Mouse (Mus musculus): Measurements from ENCODE around the gene Abcc4.

DNA sequence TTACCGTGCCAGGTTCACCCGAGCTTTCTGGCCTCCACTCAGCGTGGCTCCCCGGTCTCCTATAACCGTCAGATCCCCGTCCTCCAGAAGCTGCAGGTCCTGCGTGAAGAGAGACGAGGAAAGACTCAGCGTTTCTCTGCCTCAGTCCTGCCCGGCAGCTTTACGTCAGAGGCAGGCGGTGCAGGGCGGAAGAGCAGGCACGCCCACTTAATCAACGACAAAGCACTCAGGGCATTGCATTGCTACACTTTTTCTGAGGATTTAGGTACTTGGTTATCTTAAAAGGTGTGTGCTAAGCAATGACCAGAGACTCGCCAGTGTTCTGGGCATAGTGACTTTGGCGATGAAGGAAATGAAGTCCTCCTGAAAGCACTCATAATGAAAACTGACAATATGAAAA is 94.3 kb downstream of the Abcc4 start:
- no peak for TF ChIP-seq CTCF (IDR thresholded peaks at IDR 0.05; ENCODE audit: control insufficient read depth, insufficient read depth, insufficient replicate concordance, low read depth, low read length)
- TF ChIP-seq POLR2A (IDR thresholded peaks at IDR 0.05; ENCODE audit: control insufficient read depth, low read depth, low read length): no peak

Data from testis, adult 2 months (tissue).